In genomic region chr9:21494726-21495125, GRCm38 (mm10) we compare ENCODE assay signal across 16 mouse cellular contexts. TPM values are rescaled to one million over a fixed set of nuclear protein-coding genes. Genes with fewer than 3 reads are reported as not detected.
DNase-seq lines count a peak whose midpoint lies in the region; ATAC-seq and TF ChIP-seq lines count a peak whose summit lies in the region.
"Had no signal": no experiment of that assay in that cellular context is flagged by ENCODE, and none has a peak within 500 bp of the region (broad histone marks: within the 10 kb centered on the region; RNA-seq: fewer than 3 reads in every experiment).

No protein-coding gene starts in this region.

- peaks cover 10% of the 10 kb centered on the region for H3K36me3 ChIP-seq in stomach, postnatal 0 days (ENCODE audit: control insufficient read depth, insufficient read depth, low read length)
- peaks cover 12% of the 10 kb centered on the region for H3K36me3 ChIP-seq in hindbrain, postnatal 0 days (ENCODE audit: insufficient read depth, low read length)

- ATAC-seq in stomach, postnatal 0 days (ENCODE audit: low FRiP score, low TSS enrichment): no peak
- ATAC-seq in megakaryocyte, adult 5-6 weeks (ENCODE audit: poor library complexity, severe bottlenecking): no peak
- no peak for ATAC-seq in hindbrain, postnatal 0 days

- no peak overlapping the region for H3K4me3 ChIP-seq in stomach, postnatal 0 days (ENCODE audit: low read depth, low read length)
- H3K4me3 ChIP-seq in hindbrain, postnatal 0 days (ENCODE audit: low read length): no peak overlapping the region
- H3K4me3 ChIP-seq: forebrain, embryonic 10.5 days; hindbrain, embryonic 13.5 days had no signal

- no peak for TF ChIP-seq EP300 in stomach, postnatal 0 days (optimal IDR thresholded peaks at IDR 0.05)

- WGBS in stomach, postnatal 0 days: 79% methylated on average over 9 of the region's 9 CpGs
- 83% methylated on average over 9 of the region's 9 CpGs for WGBS in hindbrain, postnatal 0 days

- no peak overlapping the region for H3K4me2 ChIP-seq in stomach, postnatal 0 days (replicated peaks; ENCODE audit: low read depth)
- no peak overlapping the region for H3K4me2 ChIP-seq in hindbrain, postnatal 0 days (ENCODE audit: low read depth, low read length)
- H3K4me2 ChIP-seq: hindbrain, embryonic 13.5 days; lung, embryonic 14.5 days had no signal

- H3K27me3 ChIP-seq in stomach, postnatal 0 days (ENCODE audit: control insufficient read depth, insufficient read depth, low read length): no peaks in the 10 kb centered on the region
- no peaks in the 10 kb centered on the region for H3K27me3 ChIP-seq in hindbrain, postnatal 0 days (ENCODE audit: insufficient read depth, low read length)
- H3K27me3 ChIP-seq: hindbrain, embryonic 13.5 days had no signal

- 0 out of 2 replicates have a peak overlapping the region, but pooled peaks have one; percentile 18 for H3K27ac ChIP-seq in stomach, postnatal 0 days (replicated peaks)
- no peak overlapping the region for H3K27ac ChIP-seq in hindbrain, postnatal 0 days
- H3K27ac ChIP-seq: hindbrain, embryonic 13.5 days had no signal

- no peak overlapping the region for H3K9ac ChIP-seq in stomach, postnatal 0 days (ENCODE audit: low read length)
- no peak overlapping the region for H3K9ac ChIP-seq in hindbrain, postnatal 0 days (replicated peaks; ENCODE audit: low read length)
- H3K9ac ChIP-seq: hindbrain, embryonic 13.5 days; lung, embryonic 14.5 days had no signal

- DNase-seq in adrenal gland, postnatal 14 days: peak; percentile 45
- DNase-seq in adrenal gland, postnatal 10 days: no peak
- peak; percentile 44 to 54 for DNase-seq in right cerebral cortex, adult 2 months (ENCODE audit: low spot score in 2 of 2)
- DNase-seq in right cerebral cortex, postnatal 4 days: no peak
- DNase-seq in fibroblast of lung, adult 2 months (ENCODE audit: low read depth): peak; percentile 81
- no peak for DNase-seq in stomach, postnatal 0 days (ENCODE audit: low spot score)
- no peak for DNase-seq in hindbrain, postnatal 0 days (ENCODE audit: low spot score)
- DNase-seq: cerebellum, adult 2 months; heart, adult 11 months; kidney, adult 2 months; liver; lung, embryonic 14.5 days had no signal

- no peaks in the 10 kb centered on the region for H3K9me3 ChIP-seq in stomach, postnatal 0 days (ENCODE audit: control insufficient read depth, low read length)
- no peaks in the 10 kb centered on the region for H3K9me3 ChIP-seq in hindbrain, postnatal 0 days (ENCODE audit: low read length)
- H3K9me3 ChIP-seq: forebrain, embryonic 10.5 days; hindbrain, embryonic 13.5 days had no signal

- TF ChIP-seq CTCF in stomach, postnatal 0 days (IDR thresholded peaks at IDR 0.05; ENCODE audit: low read depth): no peak
- no peak for TF ChIP-seq CTCF in hindbrain, postnatal 0 days (IDR thresholded peaks at IDR 0.05; ENCODE audit: low read depth)

- H3K4me1 ChIP-seq in stomach, postnatal 0 days (replicated peaks; ENCODE audit: control insufficient read depth, insufficient read depth): no peaks in the 10 kb centered on the region
- no peaks in the 10 kb centered on the region for H3K4me1 ChIP-seq in hindbrain, postnatal 0 days (ENCODE audit: insufficient read depth, low read length)
- H3K4me1 ChIP-seq: hindbrain, embryonic 13.5 days had no signal

RNA-seq across cellular contexts. Expression of gene Tmed1, which starts 15.3 kb away (rescaled TPM):
- total RNA-seq in adrenal gland, postnatal 14 days (2021): 26.3 and 29.5 TPM in 2 replicates
- total RNA-seq in adrenal gland, postnatal 10 days (2021): 10 to 100 TPM; 30.3 to 30.4 TPM
- 40.7 and 41.0 TPM in 2 replicates for polyA plus RNA-seq in stomach, postnatal 0 days (2015; fragmentation: Nextera tagmentation; extraction: Ambion mirVana)
- total RNA-seq in megakaryocyte, adult 5-6 weeks (2015): 5.4 and 6.2 TPM in 2 replicates
- 8.7 and 9.3 TPM in 2 replicates for total RNA-seq in megakaryocyte, adult 5-6 weeks (2017)
- total RNA-seq in hindbrain, postnatal 0 days (2014; rRNA removed): 50.2 and 61.3 TPM in 2 replicates
- polyA plus RNA-seq in hindbrain, postnatal 0 days (2015; fragmentation: Nextera tagmentation; extraction: Ambion mirVana): 59.2 and 65.8 TPM in 2 replicates

RNA-seq across cellular contexts. Expression of gene AB124611, which starts 31.2 kb away (rescaled TPM):
- 2.4 and 8.7 TPM in 2 replicates for total RNA-seq in adrenal gland, postnatal 14 days (2021)
- 1 to 10 TPM; 4.2 to 4.7 TPM for total RNA-seq in adrenal gland, postnatal 10 days (2021)
- 1.8 and 2.0 TPM in 2 replicates for polyA plus RNA-seq in stomach, postnatal 0 days (2015; fragmentation: Nextera tagmentation; extraction: Ambion mirVana)
- 179 and 187 TPM in 2 replicates for total RNA-seq in megakaryocyte, adult 5-6 weeks (2015)
- 290 and 296 TPM in 2 replicates for total RNA-seq in megakaryocyte, adult 5-6 weeks (2017)
- total RNA-seq in hindbrain, postnatal 0 days (2014; rRNA removed): 1.2 and 2.2 TPM in 2 replicates
- polyA plus RNA-seq in hindbrain, postnatal 0 days (2015; fragmentation: Nextera tagmentation; extraction: Ambion mirVana): 1.1 and 1.2 TPM in 2 replicates
- total RNA-seq: ES-E14 had no signal

RNA-seq across cellular contexts. Expression of gene Carm1, which starts 52.0 kb away (rescaled TPM):
- 47.1 and 62.2 TPM in 2 replicates for total RNA-seq in adrenal gland, postnatal 14 days (2021)
- 10 to 100 TPM; 45.1 to 65.4 TPM for total RNA-seq in adrenal gland, postnatal 10 days (2021)
- polyA plus RNA-seq in stomach, postnatal 0 days (2015; fragmentation: Nextera tagmentation; extraction: Ambion mirVana): 12.0 and 15.5 TPM in 2 replicates
- total RNA-seq in megakaryocyte, adult 5-6 weeks (2015): 19.1 and 26.3 TPM in 2 replicates
- total RNA-seq in megakaryocyte, adult 5-6 weeks (2017): 8.5 and 14.1 TPM in 2 replicates
- 84.9 and 92.7 TPM in 2 replicates for total RNA-seq in hindbrain, postnatal 0 days (2014; rRNA removed)
- 20.6 and 25.0 TPM in 2 replicates for polyA plus RNA-seq in hindbrain, postnatal 0 days (2015; fragmentation: Nextera tagmentation; extraction: Ambion mirVana)

Comparison
In these comparisons a context has a peak if more than half of its experiments do, and no peak if none do; other contexts are left out.
1. DNase-seq: peak in adrenal gland, postnatal 14 days (single experiment), right cerebral cortex, adult 2 months (2 of 2) and fibroblast of lung, adult 2 months (single experiment); none in adrenal gland, postnatal 10 days (single experiment), right cerebral cortex, postnatal 4 days (single experiment), stomach, postnatal 0 days (single experiment) and hindbrain, postnatal 0 days (single experiment).
2. RNA of gene AB124611, which starts 31.2 kb away (total RNA-seq): 179 to 296 TPM in megakaryocyte, adult 5-6 weeks; 4.2 to 4.7 TPM in adrenal gland, postnatal 10 days, 2.4 to 8.7 TPM in adrenal gland, postnatal 14 days and 1.2 to 2.2 TPM in hindbrain, postnatal 0 days; every median in the first group is over 10 times any median in the second.